ENCODE assay signal across 8 mouse cellular contexts in genomic region chr5:123390536-123391441, GRCm38 (mm10). TPM values are rescaled to one million over a fixed set of nuclear protein-coding genes. Genes with fewer than 3 reads are reported as not detected.
DNase-seq lines count a peak whose midpoint lies in the region; ATAC-seq and TF ChIP-seq lines count a peak whose summit lies in the region.

No protein-coding gene starts in this region.

- H3K4me2 ChIP-seq in liver, embryonic 12.5 days, result peak overlapping the region; percentile 68
- peak overlapping the region; percentile 38 for H3K4me2 ChIP-seq in stomach, postnatal 0 days (replicated peaks; ENCODE audit: low read depth)

- no peak for ATAC-seq in liver, embryonic 12.5 days
- no peak for ATAC-seq in stomach, postnatal 0 days (ENCODE audit: low FRiP score, low TSS enrichment)

- no peak overlapping the region for H3K27ac ChIP-seq in liver, embryonic 12.5 days
- no peak overlapping the region for H3K27ac ChIP-seq in stomach, postnatal 0 days (replicated peaks)

- H3K9ac ChIP-seq in liver, embryonic 12.5 days, result 0 out of 2 replicates have a peak overlapping the region, but pooled peaks have one; percentile 17
- H3K9ac ChIP-seq in stomach, postnatal 0 days (ENCODE audit: low read length), result no peak overlapping the region

- TF ChIP-seq CTCF in stomach, postnatal 0 days (IDR thresholded peaks at IDR 0.05; ENCODE audit: low read depth), result no peak

- H3K4me3 ChIP-seq in liver, embryonic 12.5 days, result peak overlapping the region; percentile 38
- peak overlapping the region; percentile 28 for H3K4me3 ChIP-seq in stomach, postnatal 0 days (ENCODE audit: low read depth, low read length)

- no peaks in the 10 kb centered on the region for H3K27me3 ChIP-seq in liver, embryonic 12.5 days (replicated peaks)
- no peaks in the 10 kb centered on the region for H3K27me3 ChIP-seq in stomach, postnatal 0 days (ENCODE audit: control insufficient read depth, insufficient read depth, low read length)

- 17% methylated on average over 16 of the region's 17 CpGs for WGBS in liver, embryonic 12.5 days (ENCODE audit: insufficient replicate concordance)
- 10% methylated on average over 17 of the region's 17 CpGs for WGBS in stomach, postnatal 0 days

- H3K4me1 ChIP-seq in liver, embryonic 12.5 days, result peaks cover 34% of the 10 kb centered on the region
- H3K4me1 ChIP-seq in stomach, postnatal 0 days (replicated peaks; ENCODE audit: control insufficient read depth, insufficient read depth), result 0 out of 2 replicates have a peak, but pooled peaks cover 2% of the 10 kb centered on the region

- no peaks in the 10 kb centered on the region for H3K9me3 ChIP-seq in liver, embryonic 12.5 days (replicated peaks)
- no peaks in the 10 kb centered on the region for H3K9me3 ChIP-seq in stomach, postnatal 0 days (ENCODE audit: control insufficient read depth, low read length)

- no peaks in the 10 kb centered on the region for H3K36me3 ChIP-seq in liver, embryonic 12.5 days
- no peaks in the 10 kb centered on the region for H3K36me3 ChIP-seq in stomach, postnatal 0 days (ENCODE audit: control insufficient read depth, insufficient read depth, low read length)

- no peak for TF ChIP-seq EP300 in stomach, postnatal 0 days (optimal IDR thresholded peaks at IDR 0.05)

- peak; percentile 24 for DNase-seq in cerebellum, postnatal 25 days
- no peak for DNase-seq in cerebellum, postnatal 36 days
- peak; percentile 39 for DNase-seq in retina, postnatal 1 day
- DNase-seq in retina, embryonic 14.5 days (ENCODE audit: low spot score), result no peak
- DNase-seq in stomach, postnatal 0 days (ENCODE audit: low spot score), result no peak
- no peak for DNase-seq in layer of hippocampus, adult 9-10 months (ENCODE audit: low spot score)
- DNase-seq in B cell, adult 2 months, result no peak

RNA-seq across cellular contexts. Expression of gene Mlxip, which starts 3.8 kb away (rescaled TPM):
- polyA plus RNA-seq in liver, embryonic 12.5 days (2016; fragmentation: Nextera tagmentation; extraction: Ambion mirVana), result 6.7 and 7.0 TPM in 2 replicates
- 10.5 and 13.2 TPM in 2 replicates for polyA plus RNA-seq in stomach, postnatal 0 days (2015; fragmentation: Nextera tagmentation; extraction: Ambion mirVana)

RNA-seq across cellular contexts. Expression of gene Bcl7a, which starts 47.2 kb away (rescaled TPM):
- 11.7 and 12.7 TPM in 2 replicates for polyA plus RNA-seq in liver, embryonic 12.5 days (2016; fragmentation: Nextera tagmentation; extraction: Ambion mirVana)
- 5.9 and 6.4 TPM in 2 replicates for polyA plus RNA-seq in stomach, postnatal 0 days (2015; fragmentation: Nextera tagmentation; extraction: Ambion mirVana)

Comparison
In these comparisons a context has a peak if more than half of its experiments do, and no peak if none do; other contexts are left out.
1. DNase-seq: peak in cerebellum, postnatal 25 days (2 of 2) and retina, postnatal 1 day (single experiment); none in cerebellum, postnatal 36 days (0 of 2), retina, embryonic 14.5 days (single experiment), stomach, postnatal 0 days (single experiment), layer of hippocampus, adult 9-10 months (single experiment) and B cell, adult 2 months (0 of 2).